Mouse (Mus musculus) gastrocnemius, adult 18-20 months (tissue): ENCODE results near the gene Bmt2. TPM values are rescaled to one million over a fixed set of nuclear protein-coding genes. Genes with fewer than 3 reads are reported as not detected.

Experiments used
- DNase-seq: peaks from one replicate; pipeline ENCODE4 v3.0.0; 2021; ENCODE audit warnings: low spot score
- long read RNA-seq, 2 experiments: library from polyadenylated mRNA; stranded (forward); transcript quantifications; one replicate each; pipeline ENCODE4 v2.0.0; 2021
- total RNA-seq, 2 experiments: library from RNA; stranded (reverse); gene quantifications; 2 replicates each; pipeline ENCODE4 v1.2.3; 2021

Bmt2 gene
- total RNA-seq, result 10 to 100 TPM in 1 of 2 experiments, 1 to 10 TPM in 1; 9.5 to 10.2 TPM
- long read RNA-seq, experiment 1, full-length matches to known transcripts, result 14 of 14 reads
- long read RNA-seq, experiment 1, partial matches to known transcripts, result 0 of 14 reads
- long read RNA-seq, experiment 1, other reads (novel, unspliced or antisense), result 0 of 14 reads
- long read RNA-seq, experiment 2, full-length matches to known transcripts, result 9 of 11 reads
- long read RNA-seq, experiment 2, partial matches to known transcripts, result 0 of 11 reads
- long read RNA-seq, experiment 2, other reads (novel, unspliced or antisense), result 2 of 11 reads

GRCm38 (mm10) chr6:13677818-13678282, at the start of gene Bmt2:
Gene Bmt2, minus strand, starts transcription at chr6:13677966.
- peak; percentile 99 for DNase-seq

GRCm38 (mm10) chr6:13722166-13722565, 44.4 kb upstream of the Bmt2 start:
- no peak for DNase-seq

DNA sequence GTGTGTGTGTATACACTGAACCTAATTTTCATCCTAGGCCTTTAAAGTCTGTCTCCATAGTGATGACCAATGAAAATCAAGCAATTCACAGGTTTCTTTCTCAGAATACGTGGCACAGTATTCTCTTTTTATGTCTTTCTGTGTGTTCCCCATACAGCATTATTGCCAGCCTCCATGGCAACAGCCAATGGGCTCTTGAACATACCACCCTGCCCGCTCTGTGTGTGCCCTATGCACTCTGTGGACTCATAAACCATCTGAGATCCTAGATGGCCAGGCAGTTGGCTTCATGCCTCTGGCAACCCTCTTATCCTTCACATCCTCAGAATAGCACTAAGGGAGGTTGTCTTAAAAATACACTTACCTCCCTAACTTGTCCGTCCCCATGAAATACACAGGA, 37.1 kb upstream of the Bmt2 start:
- DNase-seq, result no peak

DNA sequence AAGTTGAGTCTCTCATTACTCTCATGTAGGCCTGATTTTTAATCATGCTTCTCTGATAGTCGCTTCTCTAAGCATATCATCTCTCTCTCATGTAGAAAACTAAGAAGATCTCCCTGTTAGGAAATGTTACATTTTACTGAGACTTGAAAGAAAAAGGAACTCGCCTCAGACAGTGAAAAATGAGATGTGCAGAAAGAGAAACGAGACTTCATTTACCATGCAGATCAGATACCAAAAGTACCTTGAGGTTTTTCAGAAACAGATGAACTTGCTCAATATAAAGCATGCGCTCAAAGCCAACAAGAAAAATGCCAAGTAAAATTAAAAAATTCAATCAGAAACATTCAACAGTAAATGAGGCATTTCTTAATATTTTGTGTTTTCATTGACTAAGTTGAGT, 19.1 kb upstream of the Bmt2 start:
- DNase-seq, result no peak

- peak; percentile 10 for DNase-seq
These were observed 17.5 kb upstream of the Bmt2 start for GRCm38 (mm10) chr6:13695103-13695845.

GRCm38 (mm10) chr6:13691657-13692294, 14.0 kb upstream of the Bmt2 start:
- DNase-seq, result no peak

DNA sequence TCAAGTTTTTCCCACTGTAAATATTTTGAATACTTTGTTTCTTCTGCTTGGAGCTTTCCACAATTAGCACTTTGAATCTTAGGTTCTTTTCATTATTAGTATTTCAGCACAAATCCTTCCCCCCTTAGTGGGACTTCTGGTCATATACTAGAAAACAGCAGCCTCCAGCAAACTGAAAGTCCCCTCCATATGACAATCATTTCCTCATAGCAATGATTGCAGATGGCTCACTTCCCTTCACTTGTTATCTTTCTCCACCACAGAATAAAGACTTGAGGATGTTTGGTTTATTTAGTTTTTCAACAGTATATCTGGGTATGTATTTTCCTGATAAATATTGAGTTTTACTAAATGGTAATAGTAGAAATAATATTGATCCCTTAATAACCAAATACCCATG, 12.6 kb upstream of the Bmt2 start:
- DNase-seq, result no peak

DNA sequence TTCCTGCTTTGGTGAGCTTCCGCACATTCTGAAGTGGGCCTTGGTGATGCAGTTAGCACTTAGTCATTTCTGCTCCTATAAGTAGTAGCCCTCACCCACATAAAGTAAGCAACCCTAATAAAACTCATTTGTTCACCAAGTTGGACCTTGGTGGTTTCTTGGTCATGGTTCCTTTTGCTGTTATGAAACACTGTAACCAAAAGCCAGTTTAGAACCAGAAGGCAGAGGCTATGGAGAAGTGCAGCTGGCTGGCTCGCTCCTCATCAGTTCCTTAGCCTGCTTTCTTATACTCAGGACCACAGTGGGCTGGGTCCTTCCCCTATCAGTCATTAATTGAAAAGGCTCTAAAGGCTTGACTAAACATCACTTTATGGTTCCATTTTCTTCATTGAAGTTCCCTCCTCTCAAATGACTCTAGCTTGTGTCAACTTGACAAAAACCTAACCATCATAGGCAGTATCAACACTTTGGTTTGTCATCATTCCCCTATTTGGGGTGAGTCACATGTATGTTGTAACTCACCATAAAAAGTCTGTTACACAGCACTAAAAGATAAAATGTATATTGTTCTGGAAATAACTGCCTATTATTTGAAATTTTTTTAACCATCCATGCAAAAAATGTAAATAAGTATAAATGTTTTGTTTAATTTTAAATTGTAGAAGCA, 6.3 kb upstream of the Bmt2 start:
- no peak for DNase-seq

- no peak for DNase-seq
These were observed 583 bp upstream of the Bmt2 start for GRCm38 (mm10) chr6:13678349-13678748.

DNA sequence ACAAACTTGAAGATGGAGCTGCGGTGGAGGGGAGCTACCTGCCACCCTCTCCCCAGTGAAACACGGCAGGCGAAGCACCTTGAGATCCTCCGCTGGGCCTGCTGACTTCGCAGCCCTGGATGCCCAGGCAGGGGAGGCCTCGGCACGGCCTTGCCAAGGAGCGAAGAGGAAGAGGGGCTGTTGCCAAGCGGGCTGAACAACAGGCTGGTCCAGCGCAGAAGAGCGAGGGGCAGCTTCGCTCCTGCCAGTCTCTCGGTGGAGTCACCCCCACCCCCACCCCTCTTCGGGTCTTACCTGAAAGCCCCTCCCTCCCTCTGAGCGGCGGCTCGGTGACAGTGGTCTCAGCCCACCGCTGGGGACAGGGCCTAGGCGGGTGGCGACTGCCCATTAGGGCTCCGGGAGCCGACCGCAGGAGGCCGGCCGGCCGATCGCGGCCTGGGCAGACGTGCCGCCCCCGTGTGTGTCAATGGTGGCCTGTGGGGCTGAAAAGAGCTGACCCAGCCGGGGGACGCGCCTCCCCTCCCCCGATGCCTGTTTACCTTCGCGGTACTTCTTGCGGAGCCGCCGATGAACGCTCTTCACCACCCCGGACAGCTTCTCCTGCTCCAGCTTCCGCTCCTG, 515 bp downstream of the Bmt2 start:
- DNase-seq, result peak; percentile 45

GRCm38 (mm10) chr6:13676196-13676595, 1.6 kb downstream of the Bmt2 start:
- DNase-seq, result no peak

GRCm38 (mm10) chr6:13674600-13675305, 3.0 kb downstream of the Bmt2 start:
- no peak for DNase-seq

DNA sequence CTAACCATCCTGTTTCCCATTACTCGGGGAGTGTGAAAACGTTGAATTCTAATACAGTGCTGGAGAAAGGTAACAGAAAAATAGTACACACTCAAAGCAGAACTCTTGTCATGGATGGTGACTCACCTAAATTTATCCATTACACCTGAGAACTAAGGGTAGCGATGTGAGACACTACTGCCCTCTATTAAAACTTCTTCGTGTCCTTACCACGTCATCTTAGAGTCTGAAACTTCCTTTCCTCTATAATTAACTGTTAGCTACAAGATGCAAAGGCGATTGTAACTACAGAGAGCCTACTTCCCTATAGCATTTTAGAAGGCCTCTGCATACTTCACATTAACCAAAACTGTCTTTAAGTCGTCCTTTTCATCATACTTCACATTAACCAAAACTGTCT, 12.1 kb downstream of the Bmt2 start:
- no peak for DNase-seq

- DNase-seq, result no peak
These were observed 19.8 kb downstream of the Bmt2 start for GRCm38 (mm10) chr6:13658016-13658415.

- DNase-seq, result no peak
These were observed 23.7 kb downstream of the Bmt2 start for GRCm38 (mm10) chr6:13654081-13654480.

DNA sequence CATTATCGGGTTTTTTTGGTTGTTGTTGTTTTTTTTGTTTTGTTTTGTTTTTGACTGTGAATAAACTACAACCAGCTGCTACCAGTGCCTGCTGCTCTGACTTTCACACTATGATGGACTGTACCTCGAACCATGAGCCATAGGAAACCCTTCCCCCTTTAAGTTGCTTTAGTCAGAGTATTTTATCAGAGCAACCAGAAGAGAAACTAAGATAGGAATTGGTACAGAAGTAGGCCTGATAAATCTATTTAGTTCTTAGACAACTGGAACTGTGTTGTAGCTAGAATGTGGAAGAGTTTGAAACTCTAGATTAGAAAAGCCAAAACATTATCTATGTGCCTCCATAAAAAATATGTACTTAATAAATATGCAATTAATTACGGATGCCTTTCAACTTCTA, 25.5 kb downstream of the Bmt2 start:
- DNase-seq, result no peak

DNA sequence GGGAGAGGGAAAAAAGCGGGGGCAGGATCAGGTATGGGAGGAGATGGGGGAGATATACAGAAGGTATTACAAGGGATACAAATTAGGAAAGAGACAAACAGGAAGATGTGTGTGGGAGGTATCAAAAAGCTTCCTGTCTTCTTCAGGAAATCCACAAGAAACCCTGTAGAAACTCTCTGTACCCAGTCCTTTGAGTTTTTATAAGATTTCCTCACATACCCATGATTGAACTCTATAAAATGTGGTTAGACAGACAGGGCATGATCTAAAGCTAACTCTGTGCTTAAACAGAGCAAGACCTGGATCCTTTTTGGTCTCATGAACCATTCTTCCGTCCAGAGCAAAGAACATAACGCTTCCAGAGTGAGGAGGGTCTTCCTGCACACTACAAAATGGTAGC, 26.9 kb downstream of the Bmt2 start:
- no peak for DNase-seq

- DNase-seq, result no peak
These were observed 29.5 kb downstream of the Bmt2 start for GRCm38 (mm10) chr6:13648305-13648704.

GRCm38 (mm10) chr6:13636582-13636989, 41.2 kb downstream of the Bmt2 start:
- DNase-seq, result peak; percentile 3

- no peak for DNase-seq
These were observed 45.2 kb downstream of the Bmt2 start for GRCm38 (mm10) chr6:13632571-13632970.

DNA sequence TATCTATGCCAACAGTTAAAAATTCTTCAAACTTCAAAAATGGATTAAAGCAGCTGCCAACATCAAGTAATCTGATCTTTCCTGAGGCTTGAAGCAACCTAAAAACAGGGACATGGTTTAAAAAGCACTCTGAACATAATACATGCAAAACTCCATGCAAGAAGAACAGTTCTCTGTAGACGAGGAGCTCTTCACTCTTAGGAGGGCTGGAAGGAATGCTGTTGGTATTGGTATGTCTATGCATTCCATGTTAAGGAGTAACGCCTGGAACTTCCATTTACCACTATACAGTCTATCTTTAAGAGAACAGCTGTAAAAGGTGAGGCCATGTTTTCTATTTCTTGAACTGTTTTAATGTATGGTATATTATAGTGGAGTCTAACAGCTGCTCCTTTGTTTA, 47.2 kb downstream of the Bmt2 start:
- no peak for DNase-seq
